Mouse (Mus musculus): ENCODE data around the gene Prkci.

DNA sequence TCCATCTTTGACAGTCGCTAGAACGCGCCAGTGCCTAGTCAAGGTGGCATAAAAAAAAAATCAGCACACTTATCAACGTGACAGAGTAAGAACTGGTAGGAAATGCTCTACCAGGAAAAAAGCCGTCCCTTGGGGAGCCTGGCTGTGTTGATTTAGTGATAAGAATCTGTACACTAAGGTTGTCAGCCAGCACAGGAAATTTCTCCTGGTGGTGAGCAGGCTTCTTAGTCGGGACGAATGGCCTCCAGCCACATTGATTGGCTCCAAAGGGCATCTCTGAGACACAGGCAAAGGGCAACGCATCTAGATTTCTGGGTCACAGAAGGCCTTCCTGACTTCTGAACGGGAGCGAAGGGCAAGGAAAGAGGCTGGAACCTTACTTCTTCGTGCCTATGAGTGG, 80.3 kb downstream of the Prkci start:
- TF ChIP-seq GATA1 (IDR thresholded peaks at IDR 0.05; ENCODE audit: low read length): no peak
- TF ChIP-seq TAL1 (IDR thresholded peaks at IDR 0.05; ENCODE audit: low read length): no peak

All from erythroblast, embryonic 14.5 days (primary cell).